ENCODE assay signal across 19 mouse cellular contexts in genomic region chr1:84203494-84203893, GRCm38 (mm10).
A peak's percentile ranks its signal among the peaks of the same experiment; 100 is the strongest.
DNase-seq lines count a peak whose midpoint lies in the region; ATAC-seq lines count a peak whose summit lies in the region.
"Had no signal": no experiment of that assay in that cellular context is flagged by ENCODE, and none has a peak within 500 bp of the region (broad histone marks: within the 10 kb centered on the region; RNA-seq: fewer than 3 reads in every experiment).

No protein-coding gene starts in this region.

- DNase-seq in frontal cortex, postnatal 36 days (ENCODE audit: low spot score in 2 of 2) = peak; percentile 51 to 66
- DNase-seq in frontal cortex, postnatal 25 days (ENCODE audit: low spot score in 2 of 2) = no peak
- peak; percentile 48 to 50 for DNase-seq in right cerebral cortex, adult 2 months (ENCODE audit: low spot score in 2 of 2)
- DNase-seq in right cerebral cortex, postnatal 4 days = no peak
- no peak for DNase-seq in adrenal gland, postnatal 36 days
- DNase-seq: adrenal gland, postnatal 14 days; cerebellum, adult 2 months; cerebellum, postnatal 25 days; gastrocnemius, adult 2 months; gastrocnemius, postnatal 36 days; heart, adult 2 months; heart, postnatal 4 days; kidney, adult 18-20 months; kidney, postnatal 25 days had no signal

- peak; percentile 95 for ATAC-seq in hematopoietic stem cell, adult 5-6 weeks (replicated peaks in 1 of 2; ENCODE audit: insufficient read depth in 1 of 2, low FRiP score in 2 of 2, low TSS enrichment in 1 of 2, low read depth in 1 of 2, poor library complexity in 2 of 2, severe bottlenecking in 2 of 2)
- no peak for ATAC-seq in erythroid progenitor cell, adult 5-6 weeks (replicated peaks; ENCODE audit: low FRiP score, poor library complexity, severe bottlenecking)
- ATAC-seq: forebrain, embryonic 15.5 days; inflammation-experienced regulatory T-cells, adult 6 months; Patski had no signal

Comparison
In these comparisons a context has a peak if more than half of its experiments do, and no peak if none do; other contexts are left out.
1. DNase-seq: peak in frontal cortex, postnatal 36 days (2 of 2) and right cerebral cortex, adult 2 months (2 of 2); none in frontal cortex, postnatal 25 days (0 of 2), right cerebral cortex, postnatal 4 days (single experiment) and adrenal gland, postnatal 36 days (0 of 2).